Mouse (Mus musculus): Measurements from ENCODE around the gene Flywch2.

Flywch2 gene

DNA sequence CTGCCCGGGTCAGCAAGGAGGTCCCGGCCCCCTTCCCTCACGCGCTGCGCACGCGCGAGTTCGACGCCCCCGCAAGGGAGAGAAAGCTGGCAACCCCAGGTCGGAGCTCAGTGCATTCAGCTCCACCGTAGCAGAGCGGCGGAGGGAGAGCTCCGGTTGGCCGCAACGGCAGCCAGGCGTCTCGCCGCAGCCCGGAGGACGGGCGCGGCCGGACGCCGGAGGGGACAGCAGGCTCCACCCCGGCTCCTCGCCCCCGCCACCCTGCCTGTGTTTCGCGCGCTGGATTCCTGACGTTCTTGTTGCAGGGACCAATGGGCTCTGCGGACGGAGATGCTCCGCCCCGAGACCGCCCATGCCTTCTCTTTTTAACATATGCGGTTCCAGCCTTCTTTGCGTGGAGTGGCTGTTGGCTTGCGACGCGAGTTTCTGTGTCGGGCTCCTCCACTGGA is 45.7 kb downstream of the Flywch2 start:
- TF ChIP-seq NANOG (IDR thresholded peaks at IDR 0.05; ENCODE audit: borderline replicate concordance, low read length) (no peak), CTCF (conservative IDR thresholded peaks at IDR 0.05; ENCODE audit: low read length) (no peak), POU5F1 (IDR thresholded peaks at IDR 0.05; ENCODE audit: borderline replicate concordance, low read length) (no peak)
- peaks cover 19% of the 10 kb centered on the region for H3K36me3 ChIP-seq (ENCODE audit: insufficient read depth, low read length)
- H3K27me3 ChIP-seq (ENCODE audit: insufficient read depth, low read length) = peaks cover 86% of the 10 kb centered on the region
- H3K4me3 ChIP-seq (replicated peaks; ENCODE audit: low read length) = peak overlapping the region; percentile 82
- peaks cover 66% of the 10 kb centered on the region for H3K4me1 ChIP-seq (replicated peaks; ENCODE audit: low read depth, low read length)
- H3K9me3 ChIP-seq (ENCODE audit: low read length) = no peaks in the 10 kb centered on the region

DNA sequence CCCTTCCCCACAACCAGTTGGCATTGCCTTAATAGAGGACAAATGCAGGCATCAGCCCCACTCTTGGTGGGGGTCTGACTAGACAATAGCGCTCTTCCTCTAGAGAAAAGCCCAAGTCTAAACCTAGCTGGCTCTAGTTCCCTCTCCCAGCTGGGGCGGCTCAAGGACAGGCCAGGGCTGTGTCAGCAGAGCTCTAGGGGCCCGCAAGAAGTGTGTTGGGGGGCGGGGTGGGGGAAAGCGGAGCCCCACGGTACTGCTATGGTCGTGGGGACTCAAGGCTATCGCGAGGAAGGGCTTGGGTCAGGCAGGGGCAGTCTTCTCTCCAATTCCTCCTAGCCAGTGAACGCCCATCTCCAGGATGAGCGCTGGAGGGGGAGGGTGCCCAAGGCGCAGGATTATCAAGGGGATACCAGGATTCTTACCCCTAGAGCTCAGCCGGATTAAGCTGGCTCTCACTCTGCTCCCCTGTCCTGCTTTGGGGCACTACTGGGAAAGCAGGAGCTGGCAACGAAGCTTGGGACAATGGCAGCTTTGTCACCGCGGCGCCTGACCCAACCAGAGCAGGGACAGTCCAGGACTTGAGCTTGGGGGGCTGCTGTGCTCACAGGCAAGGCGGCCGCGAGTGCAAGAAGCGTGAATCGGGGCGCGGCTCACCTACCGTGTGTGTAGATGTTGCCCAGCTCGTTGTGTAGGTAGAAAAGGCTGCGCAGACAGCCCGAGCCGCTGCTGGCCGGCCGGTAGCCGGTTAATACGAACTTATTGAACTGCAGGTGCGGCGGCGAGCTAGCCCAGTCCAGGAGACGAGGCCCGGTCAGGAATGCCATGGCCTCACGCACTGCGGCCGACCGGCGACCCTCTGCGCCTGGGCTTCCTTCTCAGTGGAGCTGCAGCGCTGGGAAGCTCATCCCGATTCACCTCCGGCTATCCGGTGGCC is 46.4 kb downstream of the Flywch2 start:
- H3K27me3 ChIP-seq (ENCODE audit: insufficient read depth, low read length) = peaks cover 79% of the 10 kb centered on the region
- TF ChIP-seq CTCF (conservative IDR thresholded peaks at IDR 0.05; ENCODE audit: low read length) (no peak), POU5F1 (IDR thresholded peaks at IDR 0.05; ENCODE audit: borderline replicate concordance, low read length) (no peak), NANOG (IDR thresholded peaks at IDR 0.05; ENCODE audit: borderline replicate concordance, low read length) (no peak)

DNA sequence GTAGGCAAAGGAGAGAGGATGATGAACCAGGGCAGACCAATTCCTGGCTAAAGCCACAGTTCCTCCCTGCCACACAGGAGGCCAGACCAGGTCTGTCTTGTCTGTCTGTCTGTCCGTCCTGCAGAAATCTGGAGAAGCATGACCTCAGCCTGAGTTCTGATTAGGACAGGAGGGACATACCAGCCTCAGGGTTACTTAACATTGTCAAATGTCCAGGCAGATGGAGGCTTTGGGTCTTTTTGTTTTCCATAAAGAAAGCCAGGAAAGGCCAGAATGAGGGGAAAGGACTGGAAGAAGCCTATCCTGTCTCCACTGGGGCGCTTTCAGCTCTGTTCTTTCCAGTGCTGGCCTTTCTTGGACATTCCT is 47.1 kb downstream of the Flywch2 start:
- no peaks in the 10 kb centered on the region for H3K9me3 ChIP-seq (ENCODE audit: low read length)
- H3K4me1 ChIP-seq (replicated peaks; ENCODE audit: low read depth, low read length) = peaks cover 57% of the 10 kb centered on the region
- H3K4me3 ChIP-seq (replicated peaks; ENCODE audit: low read length) = peak overlapping the region; percentile 82
- H3K36me3 ChIP-seq (ENCODE audit: insufficient read depth, low read length) = peaks cover 32% of the 10 kb centered on the region
- TF ChIP-seq POU5F1 (IDR thresholded peaks at IDR 0.05; ENCODE audit: borderline replicate concordance, low read length) (no peak), NANOG (IDR thresholded peaks at IDR 0.05; ENCODE audit: borderline replicate concordance, low read length) (no peak), CTCF (conservative IDR thresholded peaks at IDR 0.05; ENCODE audit: low read length) (no peak)
- H3K27me3 ChIP-seq (ENCODE audit: insufficient read depth, low read length) = peaks cover 73% of the 10 kb centered on the region

More for the DNA sequence above, 46.4 kb downstream of the Flywch2 start:
- Histone ChIP-seq H3K36me3 (ENCODE audit: insufficient read depth, low read length) (peaks cover 26% of the 10 kb centered on the region), H3K9me3 (ENCODE audit: low read length) (no peaks in the 10 kb centered on the region), H3K4me1 (replicated peaks; ENCODE audit: low read depth, low read length) (peaks cover 59% of the 10 kb centered on the region), H3K4me3 (replicated peaks; ENCODE audit: low read length) (peak overlapping the region; percentile 82)

DNA sequence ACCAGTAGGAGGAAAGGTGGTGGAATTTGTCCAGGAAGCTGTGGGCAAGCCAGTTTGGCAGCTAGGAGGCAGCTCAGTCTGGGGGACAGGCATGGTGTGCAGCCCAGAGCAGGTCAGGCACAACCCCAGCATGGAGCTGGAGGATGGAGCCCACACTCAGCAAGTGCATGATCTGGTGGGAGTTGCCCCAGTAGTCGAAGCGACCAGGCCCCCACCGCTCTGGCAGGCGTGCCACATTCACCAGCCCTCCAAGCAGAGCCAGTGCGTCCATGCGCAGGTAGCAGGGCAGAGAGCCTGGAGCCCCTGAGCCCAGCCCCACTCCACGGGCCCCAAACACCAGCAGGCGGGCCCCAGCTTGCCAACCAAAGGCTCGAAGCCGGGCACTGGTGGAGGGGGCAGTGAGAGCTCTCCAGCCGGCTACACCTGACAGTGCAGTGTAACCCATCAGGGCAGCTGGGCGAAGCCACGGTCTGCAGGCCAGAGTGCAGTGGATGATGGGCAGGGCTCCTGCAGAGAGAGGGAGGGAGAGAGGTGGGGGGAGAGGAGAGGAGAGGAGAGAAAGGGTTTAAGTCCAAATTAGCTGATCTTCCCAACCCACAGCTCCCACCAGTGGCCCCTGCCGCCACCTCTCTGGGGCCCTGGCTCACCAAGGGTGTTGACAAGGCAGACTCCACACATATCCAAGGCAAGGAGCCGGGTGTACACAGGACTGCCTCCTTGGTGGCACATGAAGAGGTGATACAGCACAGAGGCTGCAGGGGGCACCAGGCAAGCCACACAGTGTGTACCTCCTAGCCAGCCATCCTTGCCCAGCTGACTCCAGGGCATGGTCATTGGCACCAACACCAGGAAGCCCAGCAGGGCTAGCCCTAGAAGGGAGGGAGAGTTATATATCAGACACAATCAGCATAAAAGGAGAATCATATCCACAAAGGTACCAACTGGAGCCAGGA is 48.1 kb downstream of the Flywch2 start:
- no peak overlapping the region for H3K4me3 ChIP-seq (replicated peaks; ENCODE audit: low read length)
- TF ChIP-seq CTCF (conservative IDR thresholded peaks at IDR 0.05; ENCODE audit: low read length) = no peak
- TF ChIP-seq POU5F1 (IDR thresholded peaks at IDR 0.05; ENCODE audit: borderline replicate concordance, low read length) = no peak
- no peak for TF ChIP-seq NANOG (IDR thresholded peaks at IDR 0.05; ENCODE audit: borderline replicate concordance, low read length)
- H3K36me3 ChIP-seq (ENCODE audit: insufficient read depth, low read length) = peaks cover 42% of the 10 kb centered on the region
- H3K9me3 ChIP-seq (ENCODE audit: low read length) = no peaks in the 10 kb centered on the region
- peaks cover 62% of the 10 kb centered on the region for H3K27me3 ChIP-seq (ENCODE audit: insufficient read depth, low read length)
- H3K4me1 ChIP-seq (replicated peaks; ENCODE audit: low read depth, low read length) = peaks cover 55% of the 10 kb centered on the region

DNA sequence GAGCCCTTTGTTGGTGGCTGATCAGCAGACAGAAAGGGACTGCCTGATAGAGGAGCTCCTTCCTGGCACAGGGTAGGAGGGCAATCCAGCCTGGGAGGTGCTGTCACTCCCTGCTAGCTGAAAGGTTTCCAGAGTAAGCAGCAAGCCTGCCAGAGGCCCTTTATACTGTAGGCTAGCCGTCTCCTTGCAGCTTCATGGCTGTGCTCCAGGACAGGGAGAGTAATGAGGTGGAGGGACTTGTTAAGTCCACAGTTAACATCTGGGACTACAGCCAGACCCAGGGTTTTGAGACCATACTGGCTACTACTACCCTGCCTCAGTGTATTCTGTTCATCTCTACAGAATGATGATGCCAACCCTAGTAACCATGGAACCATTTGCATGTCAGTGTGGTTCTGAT is 51.5 kb downstream of the Flywch2 start:
- Histone ChIP-seq H3K36me3 (ENCODE audit: insufficient read depth, low read length) (peaks cover 53% of the 10 kb centered on the region), H3K27me3 (ENCODE audit: insufficient read depth, low read length) (peaks cover 29% of the 10 kb centered on the region), H3K4me3 (replicated peaks; ENCODE audit: low read length) (no peak overlapping the region), H3K4me1 (replicated peaks; ENCODE audit: low read depth, low read length) (peaks cover 28% of the 10 kb centered on the region), H3K9me3 (ENCODE audit: low read length) (no peaks in the 10 kb centered on the region)
- no peak for TF ChIP-seq NANOG (IDR thresholded peaks at IDR 0.05; ENCODE audit: borderline replicate concordance, low read length)
- no peak for TF ChIP-seq CTCF (conservative IDR thresholded peaks at IDR 0.05; ENCODE audit: low read length)

DNA sequence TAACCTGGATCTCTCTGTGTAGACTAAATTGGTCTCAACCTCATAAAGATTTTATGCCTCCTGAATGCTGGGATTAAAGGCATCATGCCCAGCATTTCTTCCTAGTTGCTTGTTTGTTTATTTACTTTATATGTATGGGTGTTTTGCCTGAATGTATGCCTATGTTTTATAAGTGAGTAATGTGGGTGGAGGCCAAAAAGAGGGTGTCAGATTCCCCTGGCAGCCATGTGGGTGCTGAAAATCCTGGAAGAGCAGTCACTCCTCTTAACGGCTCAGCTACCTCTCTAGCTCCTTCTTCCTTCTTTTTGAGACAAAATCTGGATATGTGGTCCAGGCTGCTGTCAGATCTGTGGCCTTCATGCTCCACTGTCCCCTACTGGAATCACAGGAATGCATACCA is 55.4 kb downstream of the Flywch2 start:
- Histone ChIP-seq H3K9me3 (ENCODE audit: low read length) (no peaks in the 10 kb centered on the region), H3K4me3 (replicated peaks; ENCODE audit: low read length) (no peak overlapping the region), H3K36me3 (ENCODE audit: insufficient read depth, low read length) (peaks cover 37% of the 10 kb centered on the region), H3K27me3 (ENCODE audit: insufficient read depth, low read length) (peaks cover 3% of the 10 kb centered on the region; the same call in 1 of the 2 replicates), H3K4me1 (replicated peaks; ENCODE audit: low read depth, low read length) (peaks cover 33% of the 10 kb centered on the region)
- TF ChIP-seq NANOG (IDR thresholded peaks at IDR 0.05; ENCODE audit: borderline replicate concordance, low read length) (no peak), POU5F1 (IDR thresholded peaks at IDR 0.05; ENCODE audit: borderline replicate concordance, low read length) (no peak), CTCF (conservative IDR thresholded peaks at IDR 0.05; ENCODE audit: low read length) (no peak)

Measured in E14TG2a.4 (cell line).